Mouse (Mus musculus): ENCODE data around the gene Tex10. TPM values are rescaled to one million over a fixed set of nuclear protein-coding genes. Genes with fewer than 3 reads are reported as not detected.

Tex10 gene
- polyA plus RNA-seq (2017; shearing (Covaris generic)) = 75.4 TPM

DNA sequence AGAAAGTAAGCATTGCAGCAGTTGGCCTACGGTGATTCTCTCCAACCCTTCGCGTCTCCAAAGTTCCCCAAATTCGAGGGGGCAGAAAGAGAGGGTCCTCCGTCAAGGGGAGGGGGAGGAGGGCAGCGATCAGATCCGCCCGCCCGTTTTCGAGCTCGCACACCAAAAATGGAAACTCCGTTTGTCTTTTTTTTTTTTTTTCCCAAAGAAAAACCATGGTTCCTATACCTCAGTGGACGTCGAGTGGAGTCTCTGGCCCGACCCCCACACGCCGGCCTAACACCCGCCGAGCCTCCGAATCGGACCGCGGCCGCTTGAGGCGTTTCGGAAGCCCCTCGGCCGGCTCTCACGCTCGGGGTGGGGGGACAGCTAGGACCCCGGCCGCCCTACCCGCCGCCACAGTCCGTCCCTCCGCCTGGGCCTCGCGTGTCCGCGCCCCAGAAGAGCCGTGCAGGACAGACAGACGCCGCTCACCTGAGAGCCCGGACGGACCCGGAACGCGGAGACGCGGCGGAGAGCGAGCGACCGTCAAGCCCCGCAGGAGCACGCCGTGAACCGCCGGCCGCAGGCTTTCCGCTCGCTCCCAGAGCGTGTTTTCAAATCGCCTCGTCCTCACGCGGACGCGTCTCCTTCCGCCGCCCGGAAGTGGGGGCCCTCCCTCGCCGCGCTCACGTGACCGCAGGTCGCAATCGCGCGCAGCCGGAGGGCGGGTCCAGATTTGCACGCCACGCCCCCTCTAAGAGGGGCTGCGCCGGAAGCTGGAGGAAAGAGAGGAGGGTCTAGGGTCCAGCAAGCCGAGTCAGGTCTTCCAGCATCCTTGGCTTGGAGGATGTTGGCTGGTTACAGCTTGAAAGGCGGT lies at the start of gene Tex10:
Gene Tex10 (minus strand): TSS at position 668 of the 859 bp plus-strand sequence.

Other genes starting within 250 kb of the Tex10 start
- 89.8 TPM for gene Erp44, start 193.9 kb downstream of the Tex10 start, polyA plus RNA-seq (2017; shearing (Covaris generic))
- 20.2 TPM for gene Invs, start 193.7 kb downstream of the Tex10 start, polyA plus RNA-seq (2017; shearing (Covaris generic))
- gene Msantd3, start 66.5 kb upstream of the Tex10 start, polyA plus RNA-seq (2017; shearing (Covaris generic)) = not detected
- gene Tmeff1, start 111.7 kb upstream of the Tex10 start, polyA plus RNA-seq (2017; shearing (Covaris generic)) = 0.12 TPM
- not detected for gene Cavin4, start 190.1 kb upstream of the Tex10 start, polyA plus RNA-seq (2017; shearing (Covaris generic))